Mouse (Mus musculus) kidney, adult 2 months (tissue): ENCODE measurements around the gene Olfr444. TPM values are rescaled to one million over a fixed set of nuclear protein-coding genes. Genes with fewer than 3 reads are reported as not detected.

ENCODE experiments used
- DNase-seq: peaks from one replicate; pipeline ENCODE4 v3.0.0; 2021
- H3K27ac ChIP-seq: fragments of 200-500 bp; 2 replicates; pipeline ENCODE4 v1.5.1; 2012; ENCODE audit warnings: low read depth, low read length, control low read depth, inconsistent platforms; ENCODE audit not compliant: insufficient read depth
- H3K27me3 ChIP-seq: fragments of 200-500 bp; replicated peaks from 2 replicates; pipeline ENCODE4 v1.6.1; 2012; ENCODE audit warnings: mild to moderate bottlenecking, moderate library complexity, low read length, inconsistent platforms; ENCODE audit not compliant: control insufficient read depth, insufficient read depth
- H3K36me3 ChIP-seq: fragments of 200-500 bp; 2 replicates; pipeline ENCODE4 v1.6.1; 2012; ENCODE audit warnings: mild to moderate bottlenecking, moderate library complexity, low read length, inconsistent platforms; ENCODE audit not compliant: control insufficient read depth, insufficient read depth
- H3K4me1 ChIP-seq: fragments of 200-500 bp; 2 replicates; pipeline ENCODE4 v1.6.1; 2011; ENCODE audit warnings: low read length; ENCODE audit not compliant: control insufficient read depth, insufficient read depth
- H3K4me3 ChIP-seq: fragments of 200-500 bp; 2 replicates; pipeline ENCODE4 v1.5.1; 2011; ENCODE audit warnings: mild to moderate bottlenecking, low read depth, low read length, control low read depth; ENCODE audit not compliant: insufficient read depth
- CTCF ChIP-seq: fragments of 200-500 bp; conservative IDR thresholded peaks from 2 replicates; pipeline ENCODE4 v1.5.1; 2011; ENCODE audit warnings: low read depth, mild to moderate bottlenecking, control low read depth, low read length, moderate library complexity, mixed read lengths; ENCODE audit not compliant: insufficient read depth, insufficient read length
- POLR2A ChIP-seq: fragments of 200-500 bp; IDR thresholded peaks from one replicate; pipeline ENCODE4 v1.6.1; 2011; ENCODE audit warnings: low read depth, low read length, control low read depth
- WGBS: fragments of 180-500 bp; shearing (Covaris S2); methylation state at CpG from one replicate; pipeline ENCODE4 v1.1.7; 2018; 5-methylcytosine and 5-hydroxymethylcytosine counted together
- polyA plus RNA-seq: library from polyadenylated mRNA; depleted of rRNA; stranded (reverse); fragments of >200 nt; gene quantifications from 2 replicates; pipeline ENCODE4 v1.2.3, GENCODE M21; 2012; rRNA removed

Olfr444 gene
- not detected in 2 replicates for polyA plus RNA-seq

DNA sequence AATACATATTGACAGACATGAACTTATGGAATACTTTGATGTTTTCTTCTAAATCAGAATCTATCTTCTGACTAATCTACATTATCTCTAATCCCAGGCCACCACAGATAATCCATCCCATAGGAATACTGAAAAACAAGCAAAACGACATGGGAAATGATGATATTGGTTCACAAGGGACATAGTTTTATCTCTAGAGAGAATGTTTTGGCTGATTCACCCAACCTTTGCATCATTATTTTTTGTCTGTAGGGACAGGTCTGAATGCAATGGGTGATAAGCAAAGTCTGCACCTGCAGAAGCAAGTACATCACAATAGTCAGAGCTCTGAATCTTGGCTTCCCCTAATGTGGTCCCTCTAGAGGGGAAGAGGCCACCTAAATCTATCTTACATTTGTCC, at the start of gene Olfr444:
Olfr444 (plus strand) TSS at position 301 of the 400 bp plus-strand sequence.
- DNase-seq: no peak
- no peak for TF ChIP-seq CTCF
- no peak for TF ChIP-seq POLR2A
- 74% methylated on average over 1 of the region's 1 CpGs for WGBS
- no peaks in the 10 kb centered on the region for H3K36me3 ChIP-seq
- H3K4me3 ChIP-seq: no peak within 1 kb of the TSS
- no peaks in the 10 kb centered on the region for H3K4me1 ChIP-seq
- H3K27ac ChIP-seq: no peak within 1 kb of the TSS
- H3K27me3 ChIP-seq: no peaks in the 10 kb centered on the region

DNA sequence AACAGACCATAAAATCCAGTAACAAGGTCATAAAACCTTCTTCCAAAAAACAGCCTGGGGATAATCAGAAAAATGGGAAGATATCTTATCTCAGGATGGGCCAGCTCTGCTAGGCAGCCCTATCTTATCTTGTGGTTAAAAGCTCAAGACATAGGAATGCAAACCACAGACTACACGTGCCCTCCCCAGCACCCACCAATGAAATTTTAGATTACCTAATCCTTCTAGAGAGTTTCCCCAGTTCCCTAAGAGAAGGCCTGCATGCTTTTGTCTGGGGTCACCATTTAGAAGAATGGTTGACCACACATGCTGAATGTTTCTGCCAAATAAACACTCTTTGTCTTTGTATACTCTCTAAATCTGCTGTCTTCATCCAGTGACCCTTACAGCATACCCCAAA, 48.5 kb upstream of the Olfr444 start:
- Histone ChIP-seq H3K27me3 (no peaks in the 10 kb centered on the region), H3K36me3 (no peaks in the 10 kb centered on the region), H3K4me3 (no peak overlapping the region), H3K27ac (no peak overlapping the region), H3K4me1 (no peaks in the 10 kb centered on the region)
- no peak for TF ChIP-seq CTCF
- TF ChIP-seq POLR2A: no peak
- 49% methylated on average over 1 of the region's 1 CpGs for WGBS
- no peak for DNase-seq

DNA sequence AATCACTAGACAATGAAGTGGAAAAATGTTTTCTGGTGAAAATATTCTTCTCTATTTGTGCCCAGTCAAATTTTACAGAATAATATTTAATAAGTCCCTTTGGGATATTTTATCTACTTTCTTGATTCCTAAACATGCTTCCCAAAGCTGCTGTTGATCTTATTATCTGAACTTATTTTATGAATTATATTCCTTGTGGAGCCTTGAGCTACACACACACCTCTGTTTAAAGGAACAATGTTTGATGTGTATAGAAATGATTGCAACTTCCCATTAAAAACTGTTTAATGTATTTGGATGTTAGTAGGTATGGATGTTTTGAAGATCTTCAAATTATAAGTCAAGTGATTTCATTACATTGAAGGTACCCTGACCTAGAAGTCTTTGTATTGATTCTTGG, 40.3 kb upstream of the Olfr444 start, which contains the start of gene Olfr447:
Olfr447 (plus strand) TSS at position 301 of the 400 bp plus-strand sequence.
- DNase-seq: no peak
- TF ChIP-seq POLR2A (no peak), CTCF (no peak)
- Histone ChIP-seq H3K4me3 (no peak within 1 kb of the TSS), H3K27ac (no peak within 1 kb of the TSS), H3K36me3 (no peaks in the 10 kb centered on the region), H3K27me3 (no peaks in the 10 kb centered on the region), H3K4me1 (no peaks in the 10 kb centered on the region)

DNA sequence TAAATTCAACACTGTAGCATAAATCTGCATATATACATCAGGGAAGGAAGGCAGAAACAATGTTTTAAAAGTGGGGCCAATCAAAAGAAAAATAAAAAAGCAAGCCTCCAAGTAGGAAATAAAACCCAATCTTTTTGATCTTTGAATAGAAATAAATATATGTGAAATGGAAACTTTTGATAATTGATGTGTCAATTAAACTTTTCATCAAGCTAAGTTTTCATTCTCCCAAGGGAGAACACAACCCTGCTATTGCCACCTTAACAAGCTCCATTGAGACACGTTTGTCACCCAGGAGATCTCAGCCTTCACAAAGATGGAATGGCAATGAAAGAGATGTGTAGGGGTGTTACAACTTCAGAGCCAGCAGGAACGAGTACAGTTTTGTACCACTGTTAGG, 27.8 kb upstream of the Olfr444 start, which contains the start of gene Olfr446:
Olfr446 (plus strand) TSS at position 301 of the 400 bp plus-strand sequence.
- WGBS: 47% methylated on average over 2 of the region's 2 CpGs
- no peak for TF ChIP-seq CTCF
- TF ChIP-seq POLR2A: no peak
- Histone ChIP-seq H3K27me3 (no peaks in the 10 kb centered on the region), H3K36me3 (no peaks in the 10 kb centered on the region), H3K27ac (no peak within 1 kb of the TSS), H3K4me3 (no peak within 1 kb of the TSS), H3K4me1 (no peaks in the 10 kb centered on the region)
- DNase-seq: no peak

DNA sequence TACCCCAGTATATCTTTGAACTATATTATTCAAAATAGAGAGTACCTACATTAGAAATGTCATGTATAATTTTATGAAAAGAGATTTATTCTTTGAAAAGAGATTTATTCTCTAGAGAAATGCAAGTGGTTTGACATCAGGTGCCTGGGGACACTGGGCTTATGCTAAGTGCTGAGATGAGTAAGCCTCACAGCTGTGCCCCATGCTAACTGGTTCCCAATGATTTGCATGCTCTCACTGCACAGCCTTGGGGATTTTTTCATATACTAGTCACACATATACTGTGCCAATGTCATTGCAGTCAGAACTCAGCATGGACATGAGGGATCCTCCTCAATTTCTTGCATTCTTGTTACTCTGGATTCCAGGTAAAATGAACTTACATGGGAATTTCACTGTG, 31.5 kb downstream of the Olfr444 start:
- TF ChIP-seq CTCF: no peak
- no peak for TF ChIP-seq POLR2A
- H3K27me3 ChIP-seq: no peaks in the 10 kb centered on the region
- no peak overlapping the region for H3K4me3 ChIP-seq
- no peak overlapping the region for H3K27ac ChIP-seq
- H3K36me3 ChIP-seq: no peaks in the 10 kb centered on the region
- H3K4me1 ChIP-seq: no peaks in the 10 kb centered on the region
- DNase-seq: no peak

Other genes starting within 250 kb of the Olfr444 start
- 13.2 and 13.7 TPM in 2 replicates for gene Tcaf1, start 239.0 kb upstream of the Olfr444 start, polyA plus RNA-seq
- not detected in 2 replicates for gene Olfr453, start 209.7 kb upstream of the Olfr444 start, polyA plus RNA-seq
- not detected in 2 replicates for gene Olfr38, start 192.7 kb upstream of the Olfr444 start, polyA plus RNA-seq
- gene Olfr452, start 164.0 kb upstream of the Olfr444 start, polyA plus RNA-seq: not detected in 2 replicates
- gene Olfr450, start 137.1 kb upstream of the Olfr444 start, polyA plus RNA-seq: not detected in 2 replicates
- not detected in 2 replicates for gene Olfr449, start 114.7 kb upstream of the Olfr444 start, polyA plus RNA-seq
- not detected in 2 replicates for gene Olfr448, start 58.6 kb upstream of the Olfr444 start, polyA plus RNA-seq
- not detected in 2 replicates for gene Olfr447, start 40.2 kb upstream of the Olfr444 start, polyA plus RNA-seq
- not detected in 2 replicates for gene Olfr446, start 27.7 kb upstream of the Olfr444 start, polyA plus RNA-seq
- not detected in 2 replicates for gene Olfr441, start 157.3 kb downstream of the Olfr444 start, polyA plus RNA-seq
- not detected in 2 replicates for gene Olfr237-ps1, start 197.5 kb downstream of the Olfr444 start, polyA plus RNA-seq
- gene Olfr437, start 214.2 kb downstream of the Olfr444 start, polyA plus RNA-seq: not detected in 2 replicates
- gene Olfr13, start 223.1 kb downstream of the Olfr444 start, polyA plus RNA-seq: not detected in 2 replicates
- gene Olfr435, start 248.1 kb downstream of the Olfr444 start, polyA plus RNA-seq: not detected in 2 replicates